Mouse (Mus musculus) mature B cell (primary cell): ENCODE data around the gene Galnt12.
"Not testable (repeated sequence)": the region's sequence is repeated elsewhere in the genome, so short reads cannot be mapped to it uniquely, and the experiment has no call there.

Experiments
- in situ Hi-C: fragments of 300-500 bp; cut with MboI; formaldehyde crosslinking; loops from 2 replicates; pipeline ENCODE4 v1.14.3; 2019

Galnt12 gene

DNA sequence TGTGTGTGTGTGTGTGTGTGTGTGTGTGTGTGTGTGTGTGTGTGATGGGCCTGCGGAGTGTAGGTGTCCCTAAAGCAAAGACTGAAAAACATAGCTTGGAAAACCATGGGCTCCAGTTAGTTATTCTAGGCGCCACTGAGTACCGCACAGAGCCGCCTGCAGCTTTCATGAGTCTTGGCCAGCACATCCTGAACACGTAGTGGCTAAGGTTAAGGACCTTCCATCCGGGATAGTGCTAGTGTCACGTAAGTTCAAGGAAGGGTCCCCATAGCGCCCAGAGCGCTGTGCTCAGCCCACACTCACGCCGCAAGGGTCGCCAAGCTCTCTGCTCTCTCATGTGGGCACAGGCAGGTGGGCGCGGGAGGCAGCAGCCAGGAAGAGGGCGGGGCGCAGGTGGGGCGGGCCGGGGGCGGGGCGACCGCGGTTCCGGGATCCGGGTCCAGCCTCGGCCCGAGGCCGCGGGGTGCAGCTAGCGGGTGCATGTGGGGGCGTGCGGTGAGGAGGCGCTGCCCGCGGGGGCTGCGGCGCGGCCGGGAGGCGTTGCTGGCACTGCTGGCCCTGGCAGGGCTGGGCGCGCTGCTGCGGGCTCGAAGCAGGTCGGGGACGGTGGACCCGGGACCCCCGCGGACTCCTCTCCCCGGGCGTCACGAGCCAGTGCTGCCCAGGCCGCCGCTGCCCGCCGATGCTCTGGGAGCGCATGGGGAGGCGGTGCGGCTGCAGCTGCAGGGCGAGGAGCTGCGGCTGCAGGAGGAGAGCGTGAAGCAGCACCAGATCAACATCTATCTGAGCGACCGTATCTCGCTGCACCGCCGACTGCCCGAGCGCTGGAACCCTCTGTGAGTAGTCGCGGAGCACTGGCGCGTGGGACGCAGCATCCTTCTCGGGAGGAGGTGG lies at the start of gene Galnt12:
TSS of gene Galnt12 (plus strand) at position 417 of the 894 bp plus-strand sequence.
- in situ Hi-C loops = no loop called here

DNA sequence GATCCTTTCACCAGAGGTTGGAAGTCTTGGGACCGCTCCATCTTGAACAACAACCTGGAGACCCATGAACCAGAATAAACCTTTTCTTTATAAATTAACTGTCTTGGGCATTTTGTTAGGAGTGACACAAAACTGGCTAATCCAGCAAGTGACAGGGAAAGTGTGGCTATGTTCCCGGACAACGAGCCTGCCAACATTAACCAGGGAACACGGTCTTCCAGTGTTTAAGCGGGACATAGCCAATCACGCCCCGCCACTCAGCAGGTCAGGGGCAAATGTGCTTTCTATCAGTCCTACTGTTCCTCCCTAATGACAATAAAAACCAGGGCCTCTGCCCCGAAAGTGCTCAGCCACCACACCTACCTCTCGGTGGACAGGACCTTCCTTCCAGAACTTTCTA lies 47.8 kb upstream of the Galnt12 start:
- in situ Hi-C loops = no loop called here

DNA sequence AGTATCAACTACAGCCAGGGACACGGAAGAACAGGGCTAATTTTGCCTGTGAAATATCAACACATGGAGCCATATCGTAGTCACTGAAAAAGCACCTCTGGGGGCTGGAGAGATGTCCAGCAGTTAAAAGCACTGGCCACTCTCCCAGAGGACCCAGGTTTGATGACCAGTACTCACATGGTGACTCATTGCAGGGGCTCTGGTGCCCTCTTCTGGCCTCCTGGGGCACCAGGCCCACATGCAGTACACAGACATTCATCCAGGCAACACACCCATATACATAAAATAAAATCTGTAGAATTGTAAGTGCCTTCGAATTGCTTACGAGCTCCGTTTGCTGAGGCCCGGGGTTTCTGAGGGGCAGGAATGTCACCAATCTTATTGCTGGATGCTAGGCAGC lies 44.7 kb upstream of the Galnt12 start:
- in situ Hi-C loops = no loop called here

DNA sequence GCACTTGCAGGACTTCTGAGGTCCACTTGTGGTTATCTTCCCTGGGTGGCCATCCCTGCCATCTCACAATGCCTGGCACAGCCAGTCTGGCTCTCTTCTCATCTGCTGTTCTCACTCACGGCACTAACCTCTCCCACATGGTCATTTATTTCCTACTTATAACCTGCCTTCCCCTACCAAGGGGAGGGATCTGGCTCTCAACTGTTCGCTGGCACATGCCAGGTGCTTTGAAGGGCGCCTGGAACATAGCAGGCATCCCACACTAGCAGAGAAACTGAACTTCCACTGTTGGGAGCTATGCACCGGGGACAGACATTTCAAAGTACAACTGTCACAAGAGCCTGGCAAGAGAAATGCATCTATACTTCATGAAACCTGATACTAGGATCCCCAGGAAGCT lies 43.9 kb upstream of the Galnt12 start:
- in situ Hi-C loops = no loop called here

DNA sequence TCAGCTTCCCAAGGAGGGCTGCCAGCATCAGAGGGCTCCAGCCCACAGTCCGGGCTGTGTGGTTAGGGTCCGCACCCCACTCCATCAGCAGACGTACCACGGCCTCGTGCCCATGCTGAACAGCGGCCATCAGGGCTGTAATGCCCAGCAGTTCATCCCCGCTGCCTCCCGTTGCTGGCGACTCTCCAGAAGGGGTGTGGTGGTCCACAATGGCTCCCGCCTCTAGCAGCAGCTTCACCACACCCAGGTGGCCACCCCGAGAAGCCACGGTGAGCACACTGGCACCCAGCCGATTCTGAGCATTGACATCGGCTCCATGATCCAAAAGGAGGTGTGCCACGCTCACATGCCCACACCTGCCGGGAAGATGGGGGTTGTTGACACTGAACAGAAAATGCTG lies 42.5 kb upstream of the Galnt12 start:
- in situ Hi-C loops = no loop called here

DNA sequence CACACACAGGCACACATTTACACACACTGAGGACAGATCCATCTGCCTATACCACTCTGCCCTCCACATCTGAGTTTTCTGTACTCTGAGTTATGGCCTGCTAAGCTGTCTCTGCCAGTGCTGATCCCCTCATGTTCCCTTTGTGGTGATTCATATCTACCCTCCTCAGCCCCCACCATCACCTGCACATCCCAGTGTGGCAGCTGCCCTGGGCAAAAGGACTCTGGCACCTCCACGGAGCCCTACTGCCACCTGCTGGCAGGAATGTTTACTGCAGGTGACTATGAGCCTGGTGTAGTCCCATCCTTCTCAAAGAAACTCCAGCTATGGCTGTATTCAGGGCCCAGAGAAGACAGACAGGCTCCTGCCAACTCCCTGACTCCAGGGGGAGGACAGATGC lies 41.5 kb upstream of the Galnt12 start:
- in situ Hi-C loops = no loop called here

DNA sequence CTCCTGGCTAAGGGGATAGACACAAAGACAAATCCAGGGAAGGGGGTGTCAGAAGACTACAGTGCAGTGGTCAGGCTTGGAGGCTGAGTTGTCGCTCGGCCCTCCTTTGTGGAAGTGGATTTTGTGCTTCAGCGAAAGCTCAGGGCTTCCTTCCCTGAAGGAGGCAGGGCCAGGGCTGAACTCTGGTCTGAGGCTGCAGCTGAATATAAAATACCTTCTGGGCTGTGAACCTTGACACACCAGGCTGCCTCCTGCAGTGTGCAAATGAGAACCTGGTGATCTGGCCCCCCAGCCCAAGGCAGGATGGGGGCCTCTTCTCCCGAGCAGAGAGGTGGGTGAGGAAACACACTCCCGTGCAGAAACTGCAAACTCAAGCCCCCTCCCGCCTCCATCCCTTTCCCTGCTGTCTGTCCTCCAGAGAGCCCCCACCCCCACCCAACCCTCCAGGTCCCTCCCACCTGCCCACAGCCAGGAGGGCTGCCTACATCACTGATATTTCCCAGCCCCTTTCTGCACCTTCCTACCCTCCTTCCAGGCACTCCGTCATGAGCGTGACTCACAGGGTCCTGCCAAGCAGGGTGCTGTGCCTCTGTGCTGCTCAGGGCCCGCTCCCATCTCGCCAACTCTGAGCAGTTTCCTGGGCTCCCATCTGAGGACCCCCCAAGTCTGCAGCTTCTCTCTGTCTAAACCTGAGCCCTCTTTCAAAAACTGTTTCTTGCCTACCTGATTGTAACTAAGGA lies 40.9 kb upstream of the Galnt12 start:
- in situ Hi-C loops = no loop called here

DNA sequence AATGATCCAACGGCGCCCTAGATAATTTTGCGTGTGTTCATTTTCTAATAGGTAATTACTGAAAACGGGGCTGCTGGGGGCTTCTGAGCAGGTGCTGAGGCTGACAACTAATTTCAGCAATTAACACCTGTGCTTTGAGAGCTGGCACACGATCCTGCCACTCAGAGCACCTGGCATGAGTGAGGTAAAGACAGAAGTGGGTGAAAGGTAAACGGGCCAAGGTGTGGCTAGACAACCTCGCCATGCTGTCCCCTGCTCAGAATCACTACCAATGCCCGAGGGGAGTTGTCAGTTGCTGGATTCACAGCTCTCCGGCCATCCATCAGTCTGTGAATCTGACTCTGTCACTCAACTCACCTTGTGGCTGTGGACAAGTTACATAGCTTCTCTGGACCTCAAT lies 39.8 kb upstream of the Galnt12 start:
- in situ Hi-C loops = no loop called here

DNA sequence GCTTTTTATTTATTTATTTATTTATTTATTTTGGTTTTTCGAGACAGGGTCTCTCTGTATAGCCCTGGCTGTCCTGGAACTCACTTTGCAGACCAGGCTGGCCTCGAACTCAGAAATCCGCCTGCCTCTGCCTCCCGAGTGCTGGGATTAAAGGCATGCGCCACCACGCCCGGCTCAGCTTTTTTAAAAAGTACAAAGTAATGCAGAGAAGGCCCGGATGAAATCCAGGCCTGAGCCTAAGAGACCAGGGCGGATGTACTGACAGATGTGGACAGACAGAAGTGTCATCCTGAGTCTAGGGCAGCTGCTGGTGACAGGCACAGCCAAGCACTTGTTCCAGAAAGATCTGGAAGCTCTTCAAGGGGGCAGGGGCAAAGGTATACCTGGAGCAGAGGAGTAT lies 36.5 kb upstream of the Galnt12 start:
- in situ Hi-C loops = not testable (repeated sequence)

DNA sequence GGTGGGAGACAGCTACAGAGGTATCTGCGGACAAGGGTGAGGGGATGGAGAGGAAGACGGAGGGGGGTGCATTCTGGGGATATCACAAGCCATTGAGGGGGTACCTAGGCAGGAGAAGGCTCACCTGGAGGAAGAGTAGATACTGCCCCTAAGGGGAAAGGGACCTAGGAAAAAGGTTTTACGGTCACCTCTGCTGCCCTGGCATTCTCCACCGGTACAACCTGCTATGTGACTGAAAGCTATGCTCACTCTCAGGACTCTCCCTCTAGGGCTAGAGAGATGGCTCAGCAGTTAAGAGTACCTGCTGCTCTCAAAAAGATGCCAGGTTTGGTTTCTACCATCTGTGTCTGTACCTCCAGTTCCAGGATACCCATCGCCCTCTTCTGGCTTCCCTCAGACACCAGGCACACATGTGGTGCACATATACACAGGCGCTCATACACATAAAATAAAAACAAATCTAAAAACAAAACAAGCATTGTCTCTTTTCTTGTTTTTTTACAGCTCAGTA lies 36.1 kb upstream of the Galnt12 start:
- in situ Hi-C loops = no loop called here

DNA sequence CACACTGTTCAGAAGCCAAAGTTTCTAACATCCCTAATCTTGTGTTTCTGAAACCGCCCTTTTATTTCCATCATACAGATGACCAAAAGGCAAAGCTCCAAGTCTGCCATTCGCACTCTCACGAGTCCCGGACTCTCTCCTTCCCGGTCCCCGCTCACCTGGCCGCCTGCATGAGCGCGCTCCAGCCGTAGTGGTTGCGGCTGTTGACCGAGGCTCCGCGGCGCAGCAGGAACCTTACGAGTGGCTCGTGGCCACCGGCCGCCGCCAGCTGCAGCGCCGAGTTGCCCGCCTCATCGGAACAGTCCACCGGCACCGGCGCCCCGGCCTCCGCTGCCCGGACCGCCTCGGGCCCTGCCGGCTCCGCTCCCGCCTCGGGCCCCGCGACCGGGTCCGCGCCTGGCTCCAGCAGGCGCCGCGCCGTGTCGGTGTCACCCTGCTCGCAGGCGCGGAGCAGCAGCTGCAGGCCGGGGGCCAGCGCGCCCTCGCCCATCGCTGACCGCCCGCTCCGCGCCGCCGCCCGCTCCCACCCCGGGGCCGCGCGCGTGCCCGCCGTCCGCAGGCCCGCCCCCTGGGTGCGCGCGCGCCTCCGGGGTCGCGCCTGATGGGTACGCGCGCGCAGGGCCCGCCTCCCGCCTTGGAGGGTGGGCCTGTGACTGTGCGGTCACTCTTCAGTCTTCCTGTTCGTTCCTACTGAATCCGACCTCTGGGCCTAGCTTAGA lies 34.8 kb upstream of the Galnt12 start, which contains the start of gene Anks6:
TSS of gene Anks6 (minus strand) at position 637 of the 719 bp plus-strand sequence.
- in situ Hi-C loops = no loop called here

DNA sequence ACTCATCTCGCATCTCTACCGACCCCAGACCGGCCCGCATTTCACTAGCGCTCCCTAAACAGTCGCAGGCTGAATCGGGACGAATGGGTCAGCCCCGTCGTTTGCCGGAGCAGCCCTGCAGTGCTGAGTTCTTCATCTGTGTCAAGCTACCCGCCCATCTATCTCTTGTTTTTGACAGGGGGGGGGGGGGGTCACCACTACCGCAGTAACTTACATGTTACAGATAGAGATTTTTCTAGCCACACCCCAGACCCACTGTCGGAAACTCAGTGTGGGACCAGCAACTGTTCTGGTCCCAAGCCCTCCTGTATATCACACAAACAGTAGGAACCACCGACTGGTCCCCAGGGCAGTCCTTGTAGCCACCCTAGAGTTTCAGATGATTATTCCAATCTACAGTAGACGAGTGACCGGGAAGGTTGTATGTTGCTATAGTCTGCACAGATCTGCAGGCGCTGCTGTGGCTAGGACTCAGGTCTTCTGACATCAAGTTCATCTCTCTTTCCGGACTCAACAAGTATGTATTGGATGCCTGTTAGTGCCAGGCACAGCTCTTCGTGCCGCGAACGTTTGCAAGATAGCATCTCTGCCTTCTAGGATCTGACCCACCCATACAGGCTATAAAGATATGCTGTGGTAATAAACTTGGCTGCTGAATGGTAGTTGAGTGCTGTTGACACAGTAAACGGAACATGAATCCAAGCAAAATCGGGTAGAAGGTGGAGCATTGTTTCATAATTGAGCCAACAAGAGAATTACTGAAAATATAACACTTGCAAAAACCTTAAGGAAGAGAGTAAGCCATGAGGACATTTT lies 34.0 kb upstream of the Galnt12 start:
- in situ Hi-C loops = no loop called here

DNA sequence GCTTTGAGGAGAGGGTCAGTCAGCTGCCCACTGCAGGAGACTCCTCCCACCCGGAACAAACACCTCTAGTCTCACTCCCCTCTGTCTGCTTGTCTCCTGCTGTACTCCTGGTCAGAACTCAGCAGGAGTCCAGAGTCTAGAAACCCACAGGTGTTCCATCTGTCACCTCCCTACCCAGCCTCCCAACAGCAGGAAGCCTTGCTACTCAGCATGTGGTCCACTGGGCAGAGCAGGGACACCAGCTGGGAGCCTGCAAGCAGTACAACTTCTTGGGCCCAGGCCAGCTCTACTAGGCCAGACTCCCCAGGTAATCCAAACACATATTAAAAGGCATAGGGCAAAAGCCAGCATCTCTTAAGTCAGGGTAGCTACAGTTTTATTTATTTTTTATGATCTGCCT lies 30.8 kb upstream of the Galnt12 start:
- in situ Hi-C loops = no loop called here

DNA sequence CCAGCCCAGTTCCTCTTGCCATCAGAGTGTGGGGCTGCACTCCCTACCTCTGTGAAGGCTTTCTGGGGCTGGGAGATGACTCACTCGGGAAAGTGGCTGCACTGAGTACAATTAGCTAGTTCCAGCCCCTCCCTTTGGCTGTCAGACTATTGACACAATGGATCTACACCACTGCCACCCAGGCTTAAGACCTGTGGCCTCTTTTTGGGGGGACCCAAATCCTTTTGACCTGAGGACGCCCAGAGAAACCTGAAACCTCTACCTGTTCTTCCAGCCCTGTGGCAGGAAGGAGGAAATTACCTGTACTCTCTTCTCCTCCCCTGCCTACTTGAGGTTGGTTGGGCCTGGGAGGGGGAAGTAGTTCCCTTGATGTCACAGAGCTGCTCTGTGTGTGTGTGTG lies 16.7 kb upstream of the Galnt12 start:
- in situ Hi-C loops = no loop called here

DNA sequence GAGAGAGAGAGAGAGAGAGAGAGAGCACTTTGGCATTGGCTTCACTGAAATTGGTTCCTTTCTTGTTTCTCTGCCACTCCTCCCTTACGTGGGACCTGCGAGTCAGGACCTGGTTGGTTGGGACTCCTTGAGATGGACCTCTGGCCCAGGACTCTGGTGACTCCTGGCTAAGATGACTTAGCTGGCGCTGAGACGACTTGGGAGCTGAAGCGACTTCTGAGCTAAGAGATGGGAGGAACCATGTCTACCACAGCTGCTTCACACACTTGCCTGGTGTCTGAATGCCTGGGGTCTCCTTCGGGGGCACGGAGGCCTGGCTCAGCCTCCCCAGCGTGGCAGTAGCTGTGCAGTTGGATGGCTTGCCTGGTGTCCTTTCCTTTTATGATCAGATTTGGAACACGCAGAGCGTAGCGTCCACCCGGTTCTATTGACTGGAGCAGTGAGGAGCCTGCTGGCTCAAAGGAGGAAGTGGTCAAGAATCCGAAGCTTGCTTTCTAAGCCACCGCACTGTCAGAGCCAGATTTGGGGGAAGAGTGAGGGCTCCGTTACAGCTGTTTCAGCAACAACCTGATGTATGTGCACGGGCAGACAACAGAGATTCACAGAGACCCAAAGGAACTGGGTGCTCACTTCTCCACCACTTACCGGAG lies 11.6 kb upstream of the Galnt12 start:
- in situ Hi-C loops = no loop called here

DNA sequence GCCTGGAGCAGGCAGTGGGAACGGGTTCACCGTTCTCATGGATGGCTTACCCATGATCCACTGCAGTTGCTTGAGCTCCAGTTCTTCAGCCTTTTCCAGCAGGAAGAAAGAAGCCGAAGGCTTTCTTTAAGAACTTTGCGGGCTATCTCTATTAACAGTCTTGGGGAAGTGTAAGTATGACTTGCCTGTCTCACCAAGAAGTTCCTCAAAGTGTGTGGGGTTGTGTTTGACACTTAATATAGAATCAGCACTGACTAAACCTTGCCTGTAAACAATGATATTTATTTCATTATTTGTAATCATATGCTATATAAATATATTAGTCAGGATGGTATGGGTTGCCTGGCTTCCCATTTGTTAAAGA lies 11.1 kb upstream of the Galnt12 start:
- in situ Hi-C loops = no loop called here

DNA sequence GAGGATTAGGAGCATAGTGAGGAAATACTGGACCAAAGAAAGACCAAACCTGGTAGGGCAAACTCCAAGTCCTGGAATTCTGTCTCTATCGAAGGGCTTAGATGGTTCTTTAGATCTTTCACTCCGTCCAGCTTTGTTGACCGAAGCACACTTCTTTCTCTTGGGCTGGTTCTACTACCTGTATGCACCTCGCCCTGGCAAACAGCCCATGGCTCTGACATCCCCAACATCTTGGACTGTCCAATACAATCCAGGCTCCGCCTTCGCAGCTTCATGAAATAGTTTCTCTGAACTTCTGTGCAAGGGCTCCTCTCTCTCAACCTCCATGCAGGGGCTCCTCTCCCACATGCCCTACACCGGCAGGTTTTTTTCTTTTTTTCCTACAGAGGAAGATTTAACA lies 7.9 kb upstream of the Galnt12 start:
- in situ Hi-C loops = no loop called here

DNA sequence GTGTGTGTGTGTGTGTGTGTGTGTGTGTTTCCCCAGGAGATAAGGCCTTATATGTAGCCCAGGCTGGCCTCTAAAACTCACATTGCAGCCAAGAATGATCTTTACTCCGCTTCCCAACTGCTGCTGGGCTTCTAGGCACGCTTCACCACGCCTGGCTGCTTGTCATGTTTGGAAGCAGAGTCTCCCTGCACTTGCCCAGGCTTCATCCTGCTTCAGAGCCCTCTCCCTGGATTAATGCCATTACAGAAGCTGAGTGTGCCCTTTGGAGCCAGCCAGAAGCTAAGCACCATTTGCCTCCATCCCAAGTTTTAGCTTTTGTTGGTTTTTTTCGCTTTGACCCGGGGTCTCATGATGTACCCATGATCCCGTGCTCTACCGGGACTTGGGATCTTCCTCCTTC lies 3.0 kb upstream of the Galnt12 start:
- in situ Hi-C loops = no loop called here

DNA sequence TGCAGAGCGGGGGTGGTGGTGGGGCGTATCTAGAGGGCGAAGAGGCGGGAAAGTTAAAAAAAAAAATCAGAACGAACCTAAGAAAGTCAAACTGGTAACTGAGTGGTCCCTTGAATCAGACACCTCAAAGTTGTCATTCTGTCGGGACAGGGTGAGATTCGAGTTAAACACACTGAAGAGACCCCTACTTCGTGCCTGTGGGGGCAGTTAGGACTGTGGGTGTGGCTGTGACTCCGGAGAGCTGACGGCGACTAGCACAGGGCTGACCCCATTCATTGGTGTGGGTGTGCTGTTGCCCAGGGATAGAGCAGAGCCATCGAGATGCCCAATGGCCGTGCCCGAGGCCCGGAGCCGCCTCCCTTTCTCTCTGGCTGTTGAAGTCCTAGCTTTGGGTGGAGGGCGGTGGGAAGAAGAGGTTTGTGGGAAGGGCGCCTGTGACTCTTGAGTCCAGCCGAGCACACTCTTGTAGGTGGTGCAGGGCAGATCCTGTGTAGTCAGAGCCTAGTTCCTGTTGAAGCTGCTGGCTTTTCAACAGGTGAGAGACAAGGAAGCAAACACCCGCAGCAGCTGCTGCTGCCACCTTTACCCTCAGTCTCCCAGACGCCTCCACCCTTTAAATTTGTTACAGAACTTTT lies 795 bp downstream of the Galnt12 start:
- in situ Hi-C loops = no loop called here

DNA sequence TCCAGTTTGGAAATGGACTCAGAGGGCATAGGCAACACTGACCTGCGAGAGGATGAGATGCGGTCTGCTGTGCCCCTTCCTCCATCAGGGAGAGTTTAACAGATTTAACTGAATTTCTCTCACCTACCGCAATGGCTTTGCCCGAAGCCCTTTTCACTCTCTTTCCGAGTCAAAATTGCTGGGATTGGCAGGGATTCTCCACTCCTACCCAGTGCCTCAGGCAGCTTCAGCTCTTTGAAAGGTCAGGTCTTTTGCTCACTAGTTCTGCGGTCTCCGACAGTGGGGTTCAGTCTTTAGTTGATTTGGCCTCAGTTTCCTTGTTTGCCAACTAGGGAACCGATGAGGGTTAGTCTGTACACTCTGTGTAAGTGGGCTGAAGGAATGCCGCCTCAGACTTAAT lies 1.5 kb downstream of the Galnt12 start:
- in situ Hi-C loops = no loop called here

DNA sequence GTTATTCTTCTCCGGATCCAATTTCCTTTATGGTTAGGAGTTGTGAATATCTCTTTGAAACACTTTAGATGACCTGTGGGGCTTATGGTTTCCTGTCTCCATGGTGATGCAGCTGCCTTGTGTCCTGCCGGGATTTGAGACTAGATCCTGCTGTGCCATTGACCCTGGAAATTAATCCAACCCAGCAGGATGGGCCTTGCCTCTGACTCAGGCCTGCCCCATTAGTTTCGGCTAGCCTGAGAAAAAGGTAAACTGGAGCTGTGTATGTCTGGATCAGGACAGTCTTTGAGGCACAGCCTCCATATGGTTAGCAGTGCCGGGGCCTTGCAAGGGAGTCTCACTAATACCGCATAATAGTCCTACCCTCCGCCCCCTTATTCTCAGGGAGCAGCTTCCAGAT lies 1.9 kb downstream of the Galnt12 start:
- in situ Hi-C loops = no loop called here
